Mouse (Mus musculus) heart, postnatal 4 days (tissue): ENCODE data around the gene Agrn. TPM values are rescaled to one million over a fixed set of nuclear protein-coding genes. Genes with fewer than 3 reads are reported as not detected.
A peak's percentile ranks its signal among the peaks of the same experiment; 100 is the strongest.

Source experiments
- DNase-seq: peaks from one replicate; pipeline ENCODE4 v3.0.0; 2021
- total RNA-seq, 2 experiments: library from RNA; stranded (reverse); gene quantifications; 2 replicates each; pipeline ENCODE4 v1.2.3; 2021

Gene Agrn
- total RNA-seq, 2 experiments from 2014 or later: 112 TPM

DNA sequence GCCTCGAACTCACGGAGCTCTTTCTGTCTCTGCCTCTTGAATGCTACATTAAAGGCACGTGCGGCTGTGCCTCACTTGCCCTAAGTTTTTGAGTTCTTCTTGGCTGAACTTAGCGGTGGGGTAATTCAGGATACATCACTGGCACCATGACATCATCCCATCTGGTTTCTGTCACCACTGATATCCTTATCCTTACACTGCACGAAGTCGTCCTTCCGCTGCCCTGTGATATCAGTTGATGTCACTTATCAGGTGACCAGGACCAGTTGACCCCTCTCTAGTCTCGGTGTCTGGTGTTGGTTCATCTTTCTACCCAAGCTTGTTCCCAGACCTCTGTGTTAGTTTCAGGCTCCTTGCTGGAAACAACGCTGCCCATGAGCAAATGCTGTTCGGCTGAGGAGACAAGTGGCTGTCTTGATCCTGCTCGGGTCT lies 5.2 kb upstream of the Agrn start:
- DNase-seq: peak; percentile 37

DNA sequence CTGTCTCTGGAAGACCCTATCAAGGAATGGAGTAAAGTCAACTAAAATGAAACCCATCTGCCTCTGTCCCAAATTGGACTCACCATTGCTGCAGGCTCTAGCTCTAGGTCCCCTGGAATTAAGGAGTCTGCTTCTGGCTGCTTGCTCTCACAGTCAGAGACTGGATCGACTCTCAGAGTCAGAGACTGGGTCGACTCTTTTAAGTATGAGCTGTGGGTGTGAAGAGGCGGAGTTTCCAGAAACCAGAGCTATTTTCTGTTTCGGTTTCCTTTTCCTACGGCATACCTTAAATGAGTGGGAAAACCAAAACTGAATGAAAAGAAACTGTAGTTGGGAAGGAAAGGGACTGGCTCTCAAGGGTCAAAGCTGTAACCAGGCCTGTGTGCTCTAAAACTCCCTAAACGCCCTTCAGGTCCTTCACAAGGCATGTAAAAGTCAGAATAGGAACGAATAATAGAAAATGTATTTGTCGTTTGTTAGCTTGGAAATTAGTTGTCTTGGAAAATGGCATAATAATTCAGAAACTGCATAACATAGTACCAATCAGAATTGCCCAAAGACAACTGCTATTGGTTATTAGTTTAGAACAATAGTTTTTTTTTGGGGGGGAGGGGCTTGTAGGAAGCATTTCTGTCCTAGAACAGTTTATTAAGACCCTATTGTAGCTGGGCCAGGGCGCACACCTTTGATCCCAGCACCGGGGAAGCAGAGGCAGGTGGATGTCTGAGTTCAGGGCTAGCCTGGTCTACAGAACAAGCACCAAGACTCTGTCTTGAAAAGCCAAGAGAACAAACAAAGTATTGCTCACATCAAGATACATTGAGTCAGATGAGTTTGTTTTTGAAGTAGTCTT lies 3.6 kb upstream of the Agrn start, which contains the start of gene Isg15:
Gene Isg15 (minus strand): TSS at position 196 of the 853 bp plus-strand sequence.
- DNase-seq: no peak

DNA sequence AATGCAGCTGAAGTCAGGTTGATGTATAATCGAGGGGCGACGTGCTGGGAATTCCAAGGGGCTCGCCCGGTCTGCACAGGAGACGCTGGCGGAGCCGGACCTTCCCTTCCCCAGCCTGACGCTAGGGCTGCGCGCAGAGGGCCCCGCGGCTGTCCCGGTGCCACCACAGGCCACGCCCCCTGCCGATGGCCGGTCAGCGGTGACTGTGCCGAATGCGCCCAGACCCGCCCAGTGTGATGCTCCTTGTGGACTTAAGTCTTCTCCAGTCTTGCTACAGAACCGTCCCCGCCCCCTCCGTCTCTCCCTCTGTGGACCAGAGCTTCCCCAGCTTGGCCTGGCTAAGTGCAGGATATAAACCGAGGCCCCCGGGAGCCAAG lies 529 bp upstream of the Agrn start:
- DNase-seq: peak; percentile 96

DNA sequence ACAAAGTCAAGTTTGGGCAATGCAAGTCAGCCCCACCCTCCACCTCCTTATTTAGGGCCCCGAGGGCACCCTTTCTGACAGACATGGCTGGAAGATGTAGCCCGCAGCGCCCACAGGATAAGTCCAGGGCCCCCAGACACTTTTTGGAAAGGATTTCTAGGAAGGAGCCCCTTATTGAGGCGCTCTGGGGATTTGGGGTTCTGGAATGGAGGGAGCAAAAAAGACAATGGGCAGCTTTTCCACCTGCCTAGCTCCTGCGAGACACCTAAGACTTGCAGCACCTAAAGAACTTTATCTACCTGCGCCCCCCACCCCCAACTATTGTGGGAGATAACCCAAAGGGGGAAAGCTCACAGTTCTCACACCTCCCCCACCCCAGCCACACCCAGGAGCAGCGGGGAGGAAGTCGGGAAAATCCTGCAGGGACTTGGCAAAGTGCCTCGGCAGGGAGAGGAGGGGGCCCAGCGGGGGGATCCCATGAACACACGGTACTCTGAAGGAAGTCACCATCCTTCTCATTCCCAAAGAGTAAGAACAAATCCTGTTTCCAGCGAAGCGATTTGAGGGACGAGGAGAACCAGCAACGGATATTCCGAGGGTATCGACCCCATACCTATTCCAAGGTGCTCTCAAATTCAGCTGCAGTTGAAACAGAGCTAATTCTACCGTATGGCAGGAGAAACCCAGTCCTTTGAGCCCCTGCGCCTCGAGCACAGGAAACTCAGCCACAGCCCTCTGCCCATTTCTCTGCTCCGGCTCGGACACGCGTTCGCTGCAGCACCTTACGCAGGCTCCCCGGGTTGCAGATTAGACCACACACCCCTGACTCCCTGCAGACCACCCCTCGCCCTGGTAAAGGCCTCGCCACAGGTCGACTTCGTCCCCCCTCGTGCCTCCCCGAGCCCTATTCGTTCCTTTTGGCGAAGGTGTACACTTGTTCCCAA lies 1.1 kb downstream of the Agrn start:
- DNase-seq: peak; percentile 85

DNA sequence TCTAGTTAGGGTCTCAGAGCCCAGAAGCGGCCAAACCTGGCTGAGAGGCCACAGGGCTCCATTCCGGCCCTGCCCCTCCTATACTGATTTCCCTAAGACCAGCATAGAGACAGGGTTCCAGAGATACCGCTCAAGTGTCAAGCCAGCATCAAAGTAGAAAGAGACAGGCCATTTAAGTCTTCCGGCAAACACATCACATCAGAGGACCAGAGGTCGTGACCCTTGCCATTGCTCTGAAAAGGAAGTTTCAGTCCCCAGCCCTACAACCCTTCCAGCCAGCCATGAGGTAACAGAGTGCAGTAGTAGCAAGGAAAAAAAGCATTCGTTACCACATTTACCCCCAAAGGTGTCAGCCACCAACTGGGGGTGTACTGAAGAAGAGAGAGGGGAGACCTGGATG lies 2.9 kb downstream of the Agrn start:
- no peak for DNase-seq

DNA sequence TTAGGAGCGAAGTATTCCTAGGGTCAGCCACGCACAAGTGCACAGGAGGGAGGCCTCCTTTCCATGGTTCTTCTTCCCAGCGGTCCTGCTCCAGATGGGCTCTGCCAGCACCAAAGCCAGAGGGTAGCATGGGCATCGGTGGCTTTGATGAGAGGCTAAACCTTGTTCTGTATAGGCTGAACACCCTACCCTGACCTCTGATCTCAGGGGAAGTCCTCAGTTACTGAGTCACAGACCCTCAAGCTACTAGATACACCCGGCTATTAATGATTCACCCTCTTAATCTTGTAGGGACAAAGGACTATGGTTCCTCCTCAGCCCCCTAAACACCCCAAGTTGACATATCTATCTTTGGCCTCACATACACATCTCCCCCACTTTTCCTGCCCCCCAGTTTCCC lies 3.4 kb downstream of the Agrn start:
- DNase-seq: no peak

DNA sequence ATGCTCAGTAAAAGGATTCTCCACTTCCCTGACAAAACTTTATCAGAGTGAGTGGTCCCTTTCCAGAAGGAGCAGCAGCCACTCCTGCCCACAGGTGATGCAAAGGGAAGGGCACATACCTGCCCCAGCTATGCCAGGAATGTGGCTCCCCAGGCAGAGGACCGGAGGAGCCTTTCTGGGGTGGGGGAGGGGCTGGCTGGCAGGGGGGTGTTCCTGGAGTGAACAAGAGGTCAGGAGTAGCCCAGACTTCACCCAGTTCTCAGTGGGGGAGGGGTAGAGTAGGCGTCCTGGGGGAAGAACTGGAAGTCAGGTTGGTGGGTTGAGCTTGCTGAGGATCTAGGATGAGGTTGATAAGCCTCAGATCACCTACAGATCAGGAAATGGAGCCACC lies 4.1 kb downstream of the Agrn start:
- DNase-seq: no peak

DNA sequence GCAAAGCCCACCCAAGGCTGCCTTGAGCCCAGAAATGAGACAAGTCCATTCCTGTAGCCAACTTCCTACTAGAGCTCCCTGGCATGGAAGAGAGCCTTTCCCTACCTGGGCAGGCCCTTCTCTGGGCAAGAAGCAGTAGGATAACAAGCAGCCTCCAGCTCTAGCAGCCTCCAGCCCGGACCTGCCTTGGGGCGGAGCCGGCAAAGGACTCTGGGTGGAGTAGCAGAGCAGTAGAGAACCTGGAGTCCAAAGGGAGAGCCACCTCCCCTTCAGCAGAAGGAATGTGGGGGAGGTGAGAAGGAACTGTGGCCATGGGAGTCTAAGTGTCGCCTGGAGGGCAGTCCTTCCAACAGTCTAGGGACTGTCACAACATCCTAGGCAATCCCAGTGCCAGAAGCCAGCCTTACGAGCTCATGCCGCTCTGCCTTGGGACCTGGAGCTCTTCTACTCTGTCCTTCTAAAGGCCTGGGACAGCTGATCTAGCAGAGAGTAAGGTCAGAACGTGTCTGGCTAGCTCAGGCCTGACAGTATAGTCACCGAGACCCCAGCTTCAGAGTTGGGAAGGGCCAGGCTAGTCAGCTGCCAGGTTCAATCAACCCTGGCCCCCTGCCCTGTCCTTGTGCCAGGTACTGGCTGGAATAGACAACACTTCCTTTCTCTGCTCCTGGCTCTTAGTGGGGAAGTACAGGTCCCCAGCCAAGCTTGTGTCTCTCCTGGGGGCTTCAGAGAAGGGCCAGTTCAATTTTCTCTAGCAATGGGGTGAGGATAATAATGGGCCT lies 4.7 kb downstream of the Agrn start:
- DNase-seq: peak; percentile 72

DNA sequence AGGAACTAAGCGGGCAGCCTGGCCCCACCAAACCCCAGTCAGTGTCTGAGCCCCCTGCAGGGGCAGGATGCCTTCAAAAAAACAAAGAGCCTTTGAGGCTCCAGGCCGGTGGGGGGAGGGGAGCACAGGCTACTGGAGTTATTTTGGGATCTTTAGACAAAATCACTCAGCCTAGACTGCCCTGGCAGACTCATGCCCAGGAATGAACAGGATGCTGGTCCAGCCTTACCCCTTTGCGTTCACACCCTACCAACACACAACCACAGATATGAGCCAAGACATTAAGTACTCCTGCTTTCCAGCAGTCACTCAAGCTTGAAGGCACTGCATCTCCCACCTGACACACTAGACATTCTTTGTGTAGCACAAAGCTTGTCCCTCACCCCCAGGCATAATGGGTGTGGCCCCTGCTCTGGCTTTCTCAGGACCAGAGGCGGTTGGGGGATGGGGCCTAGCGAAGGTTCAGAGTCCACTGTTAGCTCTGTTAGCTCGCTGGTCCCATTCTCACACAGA lies 8.4 kb downstream of the Agrn start:
- DNase-seq: peak; percentile 44

DNA sequence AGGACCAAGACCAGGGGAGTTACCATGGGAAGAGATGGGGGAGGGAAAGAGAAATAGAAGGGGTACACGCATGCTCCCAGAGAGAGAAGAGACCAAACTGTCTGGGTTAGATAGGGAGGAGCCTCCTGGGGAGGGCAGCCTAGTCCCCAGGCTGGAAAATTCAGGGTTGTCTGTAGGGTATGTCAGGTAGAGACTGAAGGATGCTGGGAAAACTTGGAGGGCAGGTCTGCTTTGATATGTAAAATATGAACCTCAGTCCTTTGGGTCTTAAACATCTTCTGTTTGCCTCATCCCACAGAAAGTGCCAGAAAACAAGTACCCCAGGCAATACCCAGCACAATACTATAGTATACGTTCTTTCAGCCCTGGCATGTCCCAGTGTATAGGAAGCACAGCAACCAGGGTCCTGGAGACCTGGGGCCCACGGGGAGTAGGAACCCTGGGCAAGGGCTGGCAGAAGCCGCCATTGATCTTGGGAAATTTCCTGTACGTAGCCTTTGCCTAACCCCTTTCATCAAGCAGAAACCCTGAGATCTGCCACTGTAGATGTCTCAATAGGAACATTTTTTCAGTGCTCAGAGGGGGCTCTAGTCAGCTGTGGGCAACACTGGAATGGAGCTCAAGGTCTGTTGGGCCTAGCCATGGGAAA lies 9.0 kb downstream of the Agrn start:
- no peak for DNase-seq

DNA sequence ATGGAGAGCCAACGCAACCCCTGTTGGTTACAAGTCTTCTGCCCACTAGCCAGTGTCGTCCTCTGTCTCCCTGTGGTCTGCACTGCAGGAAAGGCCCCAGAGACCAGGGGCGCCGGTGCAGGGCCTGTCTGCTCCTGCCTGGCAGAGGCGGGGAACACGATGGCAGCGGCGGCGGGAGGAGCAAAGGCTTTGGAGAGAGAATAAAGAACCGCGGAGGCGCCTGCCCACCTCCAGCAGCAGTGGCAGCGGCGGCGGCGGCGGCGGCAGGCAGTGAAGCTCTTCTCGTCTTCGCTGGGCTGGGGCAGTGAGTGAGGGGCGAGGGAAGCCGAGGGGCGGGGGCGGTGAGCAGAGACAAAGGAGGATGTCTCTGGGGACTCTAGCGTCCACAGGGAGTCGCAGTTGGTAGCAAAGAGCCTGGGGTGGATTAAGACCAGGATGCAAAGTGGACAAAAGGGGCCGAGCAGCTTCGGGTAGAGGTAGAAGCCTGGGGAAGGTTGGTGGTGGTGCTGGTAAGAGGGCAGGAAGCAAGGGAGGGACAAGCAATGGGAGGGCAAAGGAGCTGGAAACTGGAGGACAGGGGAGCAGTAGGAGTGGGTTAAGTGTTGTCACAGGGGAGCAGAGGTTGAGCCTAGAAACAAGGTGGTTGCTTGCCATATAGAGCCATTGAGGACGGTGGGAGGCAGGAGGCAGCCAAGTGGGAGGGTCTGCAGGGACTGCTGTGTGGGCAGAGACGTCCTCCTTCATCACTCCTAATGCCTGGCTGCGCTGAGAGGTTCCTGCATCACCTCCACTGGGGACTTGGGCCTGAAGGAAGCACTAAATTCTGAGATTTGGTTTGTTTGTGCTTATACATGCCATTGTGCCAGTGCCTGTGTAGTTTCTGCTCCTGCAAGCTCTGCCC lies 11.1 kb downstream of the Agrn start:
- DNase-seq: peak; percentile 32

DNA sequence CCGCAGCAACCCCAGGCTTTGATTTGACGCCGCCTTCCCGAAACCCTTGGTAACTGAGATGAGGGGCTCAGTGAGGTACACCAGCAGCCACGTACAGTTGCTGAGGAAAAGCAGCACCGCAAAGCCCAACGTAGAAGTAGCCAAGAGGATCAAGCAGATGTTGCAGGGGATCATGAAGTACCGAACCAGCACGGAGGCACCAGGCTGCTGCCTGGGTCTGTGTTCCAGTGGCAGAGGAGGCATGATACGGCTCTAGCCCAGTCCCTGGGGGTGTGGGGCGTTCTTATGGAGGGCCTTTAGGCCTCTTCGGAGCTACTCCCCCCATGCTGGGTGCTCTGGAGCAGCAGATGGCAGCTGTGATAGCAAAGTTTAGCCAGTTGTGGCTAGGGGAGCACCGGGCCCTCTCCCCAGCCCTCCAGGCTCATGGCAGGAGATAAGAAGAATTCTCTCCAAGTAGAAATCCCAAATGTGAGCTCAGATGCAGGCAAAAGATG lies 11.8 kb downstream of the Agrn start:
- no peak for DNase-seq

DNA sequence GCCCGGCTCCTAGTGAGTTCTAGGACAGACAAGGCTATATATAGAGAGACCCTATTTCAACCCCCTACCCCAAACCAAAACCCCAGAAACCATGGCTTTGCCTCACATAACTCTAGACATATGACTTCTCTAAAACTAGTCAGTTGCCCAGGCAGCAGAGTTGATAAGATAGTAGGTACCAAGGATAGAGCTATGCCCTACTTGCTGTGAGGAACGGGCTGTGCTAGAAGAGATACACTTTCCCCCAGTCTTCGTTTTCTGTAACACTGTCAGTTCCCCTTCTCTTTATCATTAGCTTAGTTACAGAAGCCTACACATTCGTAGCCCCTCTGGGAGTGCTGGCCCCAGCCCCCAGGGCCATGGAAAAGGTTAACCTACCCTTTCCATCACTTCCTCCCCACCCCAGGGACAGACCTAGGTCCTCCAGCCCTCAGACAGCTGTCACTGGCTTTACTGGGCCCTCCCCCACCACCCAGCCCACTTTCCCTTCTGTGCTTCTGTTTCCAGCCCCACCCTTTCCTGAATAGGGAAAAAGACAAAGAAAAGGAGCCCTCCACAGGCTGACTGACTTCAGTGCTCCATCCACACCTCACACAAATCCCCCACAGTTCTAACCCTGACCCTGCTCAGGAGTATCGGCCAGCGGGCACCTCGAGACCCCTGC lies 12.9 kb downstream of the Agrn start:
- peak; percentile 32 for DNase-seq

DNA sequence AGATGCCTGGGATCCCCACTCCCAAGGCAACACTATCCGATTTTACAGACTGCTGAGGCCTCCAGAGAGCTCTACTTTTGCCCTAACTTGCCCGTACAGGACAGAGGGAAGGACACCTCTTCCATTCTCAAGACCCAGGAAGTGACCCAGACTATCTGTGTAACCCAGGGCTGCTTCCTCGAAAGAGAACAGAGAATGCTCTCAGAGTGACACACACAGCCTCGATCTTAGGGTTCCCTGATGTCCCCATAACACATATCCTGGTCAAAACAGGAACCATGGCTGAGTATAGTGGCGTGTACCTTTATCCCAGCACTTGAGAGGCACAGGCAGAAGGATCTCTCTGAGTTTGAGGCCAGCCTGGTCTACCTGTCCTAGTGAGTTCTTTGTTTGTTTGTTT lies 13.5 kb downstream of the Agrn start:
- DNase-seq: no peak

DNA sequence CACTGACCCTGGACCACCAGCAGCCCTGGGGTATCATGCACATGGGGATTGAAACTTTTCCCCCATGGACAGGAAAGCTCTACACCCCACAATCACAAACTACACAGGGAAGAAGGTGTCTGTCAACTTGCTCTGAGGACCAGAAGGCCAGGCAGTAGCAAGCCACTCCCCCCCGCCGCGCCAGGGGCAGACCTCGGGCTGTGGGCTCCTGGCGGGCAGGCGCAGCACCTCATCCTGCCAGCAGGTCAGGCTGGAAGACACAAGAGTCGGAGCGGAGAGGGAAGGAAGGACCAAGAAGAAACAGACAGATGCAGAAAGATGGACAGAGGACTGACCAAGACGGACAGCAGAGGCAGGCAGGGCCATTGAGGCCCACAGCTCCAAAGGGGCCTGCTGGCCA lies 19.7 kb downstream of the Agrn start:
- no peak for DNase-seq

DNA sequence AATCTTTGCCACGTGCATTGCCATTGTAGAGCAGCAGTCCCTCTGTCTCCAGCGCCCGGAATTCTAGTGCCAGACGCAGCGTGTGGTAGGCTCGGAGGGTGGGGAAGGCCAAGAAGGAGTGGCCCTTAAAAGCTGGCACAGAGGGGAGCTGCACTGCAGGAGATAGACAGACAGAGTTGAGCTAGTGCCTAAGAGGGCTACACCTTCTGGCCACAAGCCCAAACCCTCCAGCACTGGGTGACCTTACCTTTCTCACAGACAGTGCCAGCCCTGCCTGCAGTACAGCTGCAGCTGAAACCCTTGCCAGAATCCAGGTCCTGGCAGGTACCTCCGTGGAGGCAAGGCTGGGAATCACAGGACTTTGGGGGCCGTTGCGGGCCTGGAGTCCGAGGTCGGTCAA lies 25.5 kb downstream of the Agrn start:
- DNase-seq: peak; percentile 51

DNA sequence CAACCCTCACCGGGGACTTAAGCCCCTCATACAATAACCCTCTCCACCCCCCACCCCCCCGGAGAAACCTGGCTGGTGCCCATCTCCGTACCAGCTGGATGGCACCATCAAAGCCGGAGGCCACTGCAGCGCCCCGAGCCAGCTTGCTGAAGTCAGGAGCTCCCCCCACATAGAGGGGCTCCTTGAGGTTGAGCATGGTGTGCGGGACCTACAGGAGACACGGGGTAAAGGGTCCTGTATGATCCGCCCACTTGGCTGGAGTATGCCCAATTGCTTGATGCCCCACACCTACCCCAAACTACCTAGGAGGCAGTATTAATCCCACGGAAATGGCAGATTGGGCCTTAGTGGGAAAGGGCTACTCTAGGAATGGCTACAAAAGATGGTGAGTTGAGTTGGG lies 28.2 kb downstream of the Agrn start:
- DNase-seq: no peak

DNA sequence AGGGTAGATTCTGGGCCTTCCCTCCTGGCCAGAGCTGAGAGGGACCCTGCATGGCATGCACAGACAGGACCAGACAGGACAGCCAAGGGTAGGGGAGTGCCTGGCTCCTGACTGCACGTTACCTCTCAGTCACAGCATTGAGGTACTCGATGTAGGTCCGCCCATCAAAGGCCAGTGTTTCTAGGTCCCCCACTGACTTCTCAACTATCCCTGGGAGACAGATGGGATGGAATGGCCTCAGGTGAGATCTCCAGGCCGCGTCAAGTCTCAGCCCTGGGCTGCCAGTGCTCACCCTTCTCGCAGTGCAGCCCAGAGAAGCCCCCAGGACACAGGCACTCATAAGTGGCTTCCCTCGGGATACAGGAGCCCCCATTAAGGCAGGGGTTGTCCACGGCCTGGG lies 28.7 kb downstream of the Agrn start:
- DNase-seq: no peak

DNA sequence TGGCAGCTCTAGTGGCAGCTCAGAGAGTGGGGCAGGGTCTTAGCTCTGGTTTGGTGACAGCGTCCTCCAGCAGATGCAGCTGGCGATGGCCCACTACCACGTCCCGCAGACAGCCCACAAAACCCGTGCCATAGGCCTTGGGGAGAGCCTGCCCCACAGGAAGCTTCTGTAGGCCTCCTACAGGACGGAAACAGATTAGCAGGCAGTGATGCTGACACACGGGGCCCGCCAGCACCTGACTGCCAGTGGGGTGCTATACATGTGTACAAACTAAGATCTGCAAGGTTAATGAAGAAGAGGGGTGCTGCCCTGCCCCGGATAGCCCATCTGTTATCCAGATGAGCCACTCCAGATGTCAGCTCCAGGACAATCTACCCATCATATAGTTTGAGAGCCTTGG lies 30.8 kb downstream of the Agrn start:
- DNase-seq: no peak

DNA sequence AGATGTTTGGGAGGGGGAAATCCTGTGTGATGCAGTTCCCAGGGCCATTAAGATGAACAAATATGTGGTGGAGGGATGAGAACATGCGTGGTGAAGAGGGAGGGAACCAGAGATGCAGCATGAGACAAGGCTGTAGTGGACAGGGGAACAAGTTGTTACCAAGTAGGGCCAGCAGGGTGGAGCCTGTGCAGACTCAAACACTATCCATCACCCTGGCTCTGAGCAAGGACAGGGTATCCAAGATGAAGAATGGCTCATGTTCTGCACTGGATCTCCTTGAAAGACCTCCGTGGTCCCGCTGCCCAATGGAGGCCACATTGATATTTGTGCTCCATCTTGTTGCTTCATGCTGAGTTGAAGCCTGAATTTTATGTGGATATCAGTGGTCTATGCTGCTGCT lies 42.5 kb downstream of the Agrn start:
- no peak for DNase-seq
